ENCODE assay signal across 14 mouse cellular contexts in the genomic region with DNA sequence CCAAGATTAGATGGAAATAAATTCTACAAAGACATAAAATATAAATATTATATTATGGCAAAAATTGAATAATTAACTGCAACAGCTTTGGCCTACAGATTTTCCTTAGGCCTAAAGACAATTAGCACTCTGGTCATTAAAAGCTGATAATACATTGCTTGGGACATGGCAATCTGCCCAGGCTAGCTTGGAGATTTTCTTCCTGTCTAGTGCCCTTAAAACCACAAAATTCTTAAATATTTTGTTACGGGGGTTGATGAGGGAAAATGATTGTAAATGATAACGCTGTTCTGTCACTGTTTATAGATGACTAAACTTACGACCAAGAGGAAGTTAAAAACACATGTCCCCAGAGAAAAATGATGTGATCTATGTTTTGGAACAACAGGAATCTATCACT.
"Had no signal": no experiment of that assay in that cellular context is flagged by ENCODE, and none has a peak within 500 bp of the region (broad histone marks: within the 10 kb centered on the region; RNA-seq: fewer than 3 reads in every experiment).

No protein-coding gene starts in this region.

- H3K4me2 ChIP-seq: lung, embryonic 14.5 days; midbrain, embryonic 11.5 days; midbrain, embryonic 13.5 days; midbrain, embryonic 15.5 days; neural tube, embryonic 12.5 days; stomach, embryonic 15.5 days had no signal

- H3K4me1 ChIP-seq: megakaryocyte, embryonic 14.5 days; midbrain, embryonic 13.5 days; midbrain, embryonic 15.5 days; neural tube, embryonic 12.5 days; stomach, embryonic 15.5 days had no signal

- H3K9me3 ChIP-seq: megakaryocyte, embryonic 14.5 days; midbrain, embryonic 13.5 days; midbrain, embryonic 15.5 days; neural tube, embryonic 12.5 days; stomach, embryonic 15.5 days had no signal

- H3K9ac ChIP-seq: lung, embryonic 14.5 days; midbrain, embryonic 13.5 days; midbrain, embryonic 15.5 days; neural tube, embryonic 12.5 days; stomach, embryonic 15.5 days had no signal

- H3K36me3 ChIP-seq: midbrain, embryonic 13.5 days; midbrain, embryonic 15.5 days; neural tube, embryonic 12.5 days; stomach, embryonic 15.5 days had no signal

- H3K4me3 ChIP-seq: megakaryocyte, embryonic 14.5 days; midbrain, embryonic 13.5 days; midbrain, embryonic 15.5 days; neural tube, embryonic 12.5 days; stomach, embryonic 15.5 days had no signal

- DNase-seq: lung, embryonic 14.5 days; lung, postnatal 10 days; right cerebral cortex, postnatal 14 days; thymus, adult 2 months; thymus, postnatal 25 days; thymus, postnatal 4 days had no signal

- H3K27me3 ChIP-seq: megakaryocyte, embryonic 14.5 days; midbrain, embryonic 13.5 days; midbrain, embryonic 15.5 days; neural tube, embryonic 12.5 days; stomach, embryonic 15.5 days had no signal

- ATAC-seq: midbrain, embryonic 13.5 days; midbrain, embryonic 15.5 days had no signal

- H3K27ac ChIP-seq: macrophage; midbrain, embryonic 13.5 days; midbrain, embryonic 15.5 days; neural tube, embryonic 12.5 days; stomach, embryonic 15.5 days; stomach, postnatal 0 days had no signal
